Mouse (Mus musculus): ENCODE data around the gene Man1b1. TPM values are rescaled to one million over a fixed set of nuclear protein-coding genes. Genes with fewer than 3 reads are reported as not detected.

Man1b1 gene
- polyA plus RNA-seq, 1 experiment from 2014 or later, result 53.2 TPM

GRCm38 (mm10) chr2:25311491-25311891, 20.6 kb upstream of the Man1b1 start:
- peaks cover 97% of the 10 kb centered on the region for H3K27me3 ChIP-seq
- no peak for ATAC-seq (replicated peaks; ENCODE audit: low FRiP score)
- no peak overlapping the region for H3K4me3 ChIP-seq (replicated peaks)
- H3K9me3 ChIP-seq (replicated peaks), result no peaks in the 10 kb centered on the region
- 6% methylated on average over 11 of the region's 11 CpGs for WGBS
- no peak overlapping the region for H3K27ac ChIP-seq
- 0 out of 2 replicates have a peak overlapping the region, but pooled peaks have one; percentile 14 for H3K4me2 ChIP-seq
- no peaks in the 10 kb centered on the region for H3K36me3 ChIP-seq
- peaks cover 4% of the 10 kb centered on the region; the same call in 1 of the 2 replicates for H3K4me1 ChIP-seq
- H3K9ac ChIP-seq, result no peak overlapping the region

- H3K4me3 ChIP-seq (replicated peaks), result peak overlapping the region; percentile 38
- H3K9ac ChIP-seq, result no peak overlapping the region
- no peak overlapping the region for H3K27ac ChIP-seq
- H3K9me3 ChIP-seq (replicated peaks), result no peaks in the 10 kb centered on the region
- H3K36me3 ChIP-seq, result no peaks in the 10 kb centered on the region
- peaks cover 8% of the 10 kb centered on the region for H3K4me1 ChIP-seq
- peak overlapping the region; percentile 67 for H3K4me2 ChIP-seq
- ATAC-seq (replicated peaks; ENCODE audit: low FRiP score), result no peak
- whole genome bisulfite sequencing, result 5% methylated on average over 31 of the region's 31 CpGs
- H3K27me3 ChIP-seq, result peaks cover 88% of the 10 kb centered on the region
Observed at GRCm38 (mm10) chr2:25318119-25318966, 13.8 kb upstream of the Man1b1 start.

- Histone ChIP-seq H3K9me3 (replicated peaks) (no peaks in the 10 kb centered on the region), H3K4me2 (peak within 1 kb of the TSS; percentile 67), H3K4me3 (replicated peaks) (peak within 1 kb of the TSS; percentile 38), H3K27ac (no peak within 1 kb of the TSS), H3K36me3 (no peaks in the 10 kb centered on the region), H3K4me1 (peaks cover 8% of the 10 kb centered on the region), H3K9ac (no peak within 1 kb of the TSS), H3K27me3 (peaks cover 80% of the 10 kb centered on the region)
- 0 out of 2 replicates have a peak, but pooled peaks have one; percentile 58 for ATAC-seq (replicated peaks; ENCODE audit: low FRiP score)
- 9% methylated on average over 58 of the region's 58 CpGs for WGBS
Observed at GRCm38 (mm10) chr2:25318971-25319773, 13.0 kb upstream of the Man1b1 start, which contains the start of gene Grin1. TSS of gene Grin1 (minus strand) at chr2:25319187.

GRCm38 (mm10) chr2:25320084-25320483, 12.1 kb upstream of the Man1b1 start:
- no peaks in the 10 kb centered on the region for H3K9me3 ChIP-seq (replicated peaks)
- ATAC-seq (replicated peaks; ENCODE audit: low FRiP score), result no peak
- no peaks in the 10 kb centered on the region for H3K36me3 ChIP-seq
- no peak overlapping the region for H3K27ac ChIP-seq
- peaks cover 72% of the 10 kb centered on the region for H3K27me3 ChIP-seq
- no peak overlapping the region for H3K4me3 ChIP-seq (replicated peaks)
- WGBS, result 25% methylated on average over 2 of the region's 2 CpGs
- no peak overlapping the region for H3K4me2 ChIP-seq
- H3K4me1 ChIP-seq, result peaks cover 8% of the 10 kb centered on the region
- H3K9ac ChIP-seq, result no peak overlapping the region

- no peak for ATAC-seq (replicated peaks; ENCODE audit: low FRiP score)
- no peak overlapping the region for H3K4me2 ChIP-seq
- H3K9ac ChIP-seq, result no peak overlapping the region
- no peak overlapping the region for H3K4me3 ChIP-seq (replicated peaks)
- H3K27me3 ChIP-seq, result peaks cover 13% of the 10 kb centered on the region
- no peaks in the 10 kb centered on the region for H3K9me3 ChIP-seq (replicated peaks)
- H3K27ac ChIP-seq, result no peak overlapping the region
- H3K4me1 ChIP-seq, result peaks cover under 1% of the 10 kb centered on the region; the same call in 1 of the 2 replicates
- 81% methylated on average over 2 of the region's 2 CpGs for WGBS
- H3K36me3 ChIP-seq, result no peaks in the 10 kb centered on the region
Observed at GRCm38 (mm10) chr2:25326036-25326435, 6.1 kb upstream of the Man1b1 start.

GRCm38 (mm10) chr2:25328440-25328839, 3.7 kb upstream of the Man1b1 start:
- H3K27me3 ChIP-seq, result no peaks in the 10 kb centered on the region
- no peak overlapping the region for H3K27ac ChIP-seq
- H3K4me1 ChIP-seq, result peaks cover 13% of the 10 kb centered on the region
- H3K9ac ChIP-seq, result no peak overlapping the region
- H3K4me2 ChIP-seq, result no peak overlapping the region
- 42% methylated on average over 7 of the region's 7 CpGs for WGBS
- no peak for ATAC-seq (replicated peaks; ENCODE audit: low FRiP score)
- no peaks in the 10 kb centered on the region for H3K36me3 ChIP-seq
- H3K4me3 ChIP-seq (replicated peaks), result no peak overlapping the region
- H3K9me3 ChIP-seq (replicated peaks), result no peaks in the 10 kb centered on the region

GRCm38 (mm10) chr2:25331470-25331869, 668 bp upstream of the Man1b1 start:
- WGBS, result 63% methylated on average over 9 of the region's 9 CpGs
- H3K9ac ChIP-seq, result peak overlapping the region; percentile 87
- ATAC-seq (replicated peaks; ENCODE audit: low FRiP score), result no peak

GRCm38 (mm10) chr2:25333569-25333968, 1.4 kb downstream of the Man1b1 start:
- WGBS, result 87% methylated on average over 2 of the region's 2 CpGs

More at GRCm38 (mm10) chr2:25331470-25331869, 668 bp upstream of the Man1b1 start:
- H3K27me3 ChIP-seq, result no peaks in the 10 kb centered on the region
- peak overlapping the region; percentile 94 for H3K4me2 ChIP-seq
- H3K36me3 ChIP-seq, result peaks cover 28% of the 10 kb centered on the region
- H3K4me3 ChIP-seq (replicated peaks), result peak overlapping the region; percentile 74
- no peak overlapping the region for H3K27ac ChIP-seq
- no peaks in the 10 kb centered on the region for H3K9me3 ChIP-seq (replicated peaks)
- peaks cover 24% of the 10 kb centered on the region for H3K4me1 ChIP-seq

GRCm38 (mm10) chr2:25338303-25338702, 6.2 kb downstream of the Man1b1 start:
- Histone ChIP-seq H3K9ac (no peak overlapping the region), H3K36me3 (peaks cover 90% of the 10 kb centered on the region), H3K9me3 (replicated peaks) (no peaks in the 10 kb centered on the region), H3K27me3 (no peaks in the 10 kb centered on the region), H3K4me3 (replicated peaks) (no peak overlapping the region), H3K27ac (no peak overlapping the region), H3K4me1 (peaks cover 13% of the 10 kb centered on the region), H3K4me2 (no peak overlapping the region)
- ATAC-seq (replicated peaks; ENCODE audit: low FRiP score), result no peak
- WGBS, result 94% methylated on average over 6 of the region's 6 CpGs

More at GRCm38 (mm10) chr2:25333569-25333968, 1.4 kb downstream of the Man1b1 start:
- Histone ChIP-seq H3K27ac (no peak overlapping the region), H3K9ac (peak overlapping the region; percentile 94), H3K9me3 (replicated peaks) (no peaks in the 10 kb centered on the region), H3K36me3 (peaks cover 49% of the 10 kb centered on the region), H3K27me3 (no peaks in the 10 kb centered on the region), H3K4me3 (replicated peaks) (peak overlapping the region; percentile 74), H3K4me2 (peak overlapping the region; percentile 94), H3K4me1 (peaks cover 24% of the 10 kb centered on the region)
- ATAC-seq (replicated peaks; ENCODE audit: low FRiP score), result no peak

- 88% methylated on average over 7 of the region's 7 CpGs for WGBS
- H3K9me3 ChIP-seq (replicated peaks), result no peaks in the 10 kb centered on the region
- ATAC-seq (replicated peaks; ENCODE audit: low FRiP score), result no peak
- H3K27ac ChIP-seq, result no peak overlapping the region
- no peaks in the 10 kb centered on the region for H3K27me3 ChIP-seq
- no peak overlapping the region for H3K4me2 ChIP-seq
- no peak overlapping the region for H3K9ac ChIP-seq
- no peak overlapping the region for H3K4me3 ChIP-seq (replicated peaks)
- no peaks in the 10 kb centered on the region for H3K4me1 ChIP-seq
- H3K36me3 ChIP-seq, result peaks cover 98% of the 10 kb centered on the region
Observed at GRCm38 (mm10) chr2:25348162-25348561, 16.0 kb downstream of the Man1b1 start.

- Histone ChIP-seq H3K27me3 (no peaks in the 10 kb centered on the region), H3K36me3 (peaks cover 87% of the 10 kb centered on the region), H3K4me1 (no peaks in the 10 kb centered on the region), H3K4me3 (replicated peaks) (no peak overlapping the region), H3K9ac (no peak overlapping the region), H3K27ac (no peak overlapping the region), H3K4me2 (no peak overlapping the region), H3K9me3 (replicated peaks) (no peaks in the 10 kb centered on the region)
- WGBS, result 94% methylated on average over 4 of the region's 4 CpGs
- ATAC-seq (replicated peaks; ENCODE audit: low FRiP score), result no peak
Observed at GRCm38 (mm10) chr2:25349499-25349898, 17.4 kb downstream of the Man1b1 start.

- H3K4me2 ChIP-seq, result no peak overlapping the region
- H3K27me3 ChIP-seq, result no peaks in the 10 kb centered on the region
- no peaks in the 10 kb centered on the region for H3K9me3 ChIP-seq (replicated peaks)
- H3K27ac ChIP-seq, result no peak overlapping the region
- WGBS, result 92% methylated on average over 3 of the region's 3 CpGs
- H3K4me3 ChIP-seq (replicated peaks), result no peak overlapping the region
- H3K36me3 ChIP-seq, result peaks cover 75% of the 10 kb centered on the region
- H3K4me1 ChIP-seq, result peaks cover 10% of the 10 kb centered on the region
- H3K9ac ChIP-seq, result no peak overlapping the region
- no peak for ATAC-seq (replicated peaks; ENCODE audit: low FRiP score)
Observed at GRCm38 (mm10) chr2:25350701-25351100, 18.6 kb downstream of the Man1b1 start.
